Mouse (Mus musculus): ENCODE data around the gene Arl6.

The Arl6 gene

DNA sequence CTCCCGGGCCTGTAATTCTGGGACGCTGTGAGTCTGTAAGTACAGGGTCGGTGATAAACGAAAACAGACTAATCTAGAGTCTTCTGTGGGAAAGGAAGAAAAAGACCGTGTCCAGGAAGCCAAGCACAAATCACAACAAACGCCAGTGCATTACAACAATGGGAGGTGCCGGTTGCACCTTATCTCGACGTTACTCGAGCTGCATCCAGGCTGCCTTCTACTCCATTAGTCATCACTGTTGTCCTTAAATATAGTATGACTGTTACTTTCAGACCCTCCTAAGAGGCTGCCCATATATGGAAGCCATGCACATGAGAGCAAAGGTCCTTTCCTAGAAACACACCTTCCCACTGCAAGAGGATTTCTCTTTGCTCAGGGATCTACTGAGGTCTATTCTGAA is 51.4 kb downstream of the Arl6 start:
- no peak for DNase-seq (ENCODE audit: low read depth, low spot score)

DNA sequence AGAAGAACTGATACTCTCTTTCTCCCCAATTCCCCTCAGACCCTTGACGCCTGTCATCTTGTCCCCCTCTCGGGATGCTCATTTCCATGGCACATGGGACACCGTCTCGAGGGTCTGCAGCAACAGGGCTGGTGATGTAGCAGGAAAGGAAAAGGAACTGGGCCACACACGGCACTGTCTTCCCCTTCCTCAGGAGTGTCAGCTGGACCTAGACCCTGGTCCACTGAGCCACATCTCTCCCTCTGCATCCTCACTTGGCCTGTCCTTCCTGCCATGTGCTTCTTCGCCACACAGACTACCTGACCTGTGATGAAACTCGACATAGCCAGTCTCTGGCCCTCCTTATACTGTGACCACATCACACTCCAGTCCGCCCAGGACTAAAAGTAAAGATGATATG is 52.3 kb downstream of the Arl6 start:
- DNase-seq (ENCODE audit: low read depth, low spot score): no peak

DNA sequence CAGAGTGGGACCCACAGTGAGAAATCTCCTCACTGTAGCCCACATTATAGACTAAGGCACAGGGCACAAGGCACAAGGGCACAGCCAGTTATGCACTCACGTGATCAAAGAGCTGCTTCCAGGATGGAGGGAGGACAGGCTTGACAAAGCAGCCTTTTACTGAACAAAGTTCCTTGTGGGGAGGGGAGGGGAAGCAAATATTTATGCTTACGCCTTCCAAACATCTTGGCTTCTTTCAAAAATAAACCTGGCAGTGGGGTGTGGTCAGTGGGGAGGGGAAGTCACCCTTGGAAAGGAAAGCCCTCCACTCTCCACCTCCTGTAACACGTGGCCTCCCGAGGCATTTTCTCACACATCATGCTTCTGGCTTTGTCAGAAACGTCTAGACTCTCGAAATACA is 52.9 kb downstream of the Arl6 start:
- no peak for DNase-seq (ENCODE audit: low read depth, low spot score)

DNA sequence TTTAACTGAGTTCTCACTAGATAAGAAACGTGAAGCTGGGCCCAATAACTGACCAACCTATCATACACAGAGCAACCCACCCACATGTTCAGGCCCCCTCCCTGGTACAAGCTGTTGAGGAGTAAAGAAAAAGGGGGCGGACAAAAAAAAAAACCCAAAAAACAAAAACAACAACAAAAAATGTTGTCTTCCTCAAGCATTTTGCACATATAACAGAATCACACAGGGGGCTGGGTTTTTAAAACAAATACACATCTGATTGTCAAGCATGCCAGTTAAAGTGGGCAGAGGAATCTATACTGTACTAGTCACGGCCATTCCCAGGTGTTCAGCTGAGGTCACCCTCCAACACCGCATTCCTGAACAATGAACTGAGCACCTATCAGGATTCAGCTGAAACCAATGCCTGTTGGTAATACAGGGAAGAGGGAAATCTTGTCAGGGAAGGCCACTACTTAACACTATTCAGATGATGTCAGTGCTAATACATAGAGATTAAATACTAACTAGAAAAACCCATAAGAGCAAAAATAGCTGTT is 53.4 kb downstream of the Arl6 start:
- DNase-seq (ENCODE audit: low read depth, low spot score): no peak

DNA sequence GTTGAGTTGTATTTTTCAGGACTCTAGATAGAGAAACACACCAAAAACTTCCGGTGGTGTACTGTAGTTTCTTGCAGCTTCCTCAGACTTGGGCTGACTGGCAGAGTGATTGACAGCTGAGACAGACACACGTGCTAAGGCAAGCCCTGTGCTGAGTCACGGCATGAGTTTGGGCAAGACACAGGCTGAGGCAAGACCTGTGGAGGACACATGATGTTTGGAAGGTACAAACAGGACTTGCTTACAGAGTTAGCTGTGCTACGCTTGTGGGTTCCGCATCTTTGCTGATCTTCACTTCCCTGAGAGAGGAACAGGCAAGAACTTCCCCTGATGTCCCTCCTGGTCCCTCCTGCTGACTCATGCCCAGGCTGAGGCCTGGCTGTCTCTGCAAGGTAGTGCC is 55.7 kb downstream of the Arl6 start:
- DNase-seq (ENCODE audit: low read depth, low spot score): no peak

DNA sequence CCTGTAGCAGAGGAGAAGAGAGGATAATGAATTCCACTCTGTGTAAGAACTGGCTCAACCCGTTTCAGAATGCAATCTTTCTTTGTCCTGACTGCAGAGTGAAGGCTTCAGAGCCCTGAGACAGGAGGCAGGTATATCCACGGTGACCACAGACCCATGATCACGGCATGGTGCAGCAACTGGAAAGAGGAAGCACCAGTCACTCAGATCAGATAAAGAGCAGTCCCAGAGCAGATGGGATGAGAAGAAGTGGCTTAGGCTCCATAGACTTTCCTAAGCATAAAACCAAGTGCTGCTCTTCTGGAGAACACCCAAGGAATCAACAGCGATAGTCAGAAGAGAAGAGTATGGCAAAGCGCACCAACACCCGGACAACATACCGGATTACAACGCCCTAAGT is 60.0 kb downstream of the Arl6 start:
- no peak for DNase-seq (ENCODE audit: low read depth, low spot score)

DNA sequence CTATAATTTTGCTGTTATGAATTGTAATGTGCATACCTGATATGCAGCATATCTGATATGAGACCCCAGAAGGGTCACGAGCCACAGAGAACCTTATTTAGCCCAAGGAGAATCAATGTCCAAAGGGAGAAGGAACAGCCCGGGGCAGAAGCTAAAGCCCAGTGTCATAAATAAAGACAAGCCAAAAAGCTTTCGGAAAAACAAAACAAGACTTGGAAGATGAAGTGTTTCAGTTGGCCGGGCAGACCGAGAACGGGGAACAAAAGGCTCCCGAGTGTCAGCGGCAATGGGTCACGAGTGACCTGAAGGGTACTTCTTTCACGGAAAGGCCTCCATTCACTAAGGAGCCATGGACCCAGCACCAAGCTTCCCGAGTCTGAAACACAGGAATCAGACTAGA is 65.2 kb downstream of the Arl6 start:
- DNase-seq (ENCODE audit: low read depth, low spot score): no peak

DNA sequence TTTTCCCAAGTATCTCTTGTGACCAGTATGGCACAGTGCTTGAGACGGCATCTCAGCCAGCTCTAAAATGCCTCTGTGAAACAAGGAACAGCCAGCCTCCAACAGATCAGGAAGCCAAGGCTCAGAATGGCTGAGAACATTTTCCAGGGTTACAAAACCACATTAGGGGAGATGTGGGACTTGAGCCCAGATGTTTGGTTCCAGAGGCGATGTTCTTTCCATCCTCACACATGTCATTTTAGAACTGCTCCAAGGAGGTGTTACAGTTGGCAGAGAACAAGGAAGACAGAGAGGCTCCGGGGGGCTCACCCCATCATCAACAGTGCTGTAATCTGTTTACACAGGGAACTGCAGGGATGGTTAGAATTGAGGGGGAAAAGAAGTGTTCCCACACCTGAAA is 66.5 kb downstream of the Arl6 start:
- peak; percentile 52 for DNase-seq (ENCODE audit: low read depth, low spot score)

DNA sequence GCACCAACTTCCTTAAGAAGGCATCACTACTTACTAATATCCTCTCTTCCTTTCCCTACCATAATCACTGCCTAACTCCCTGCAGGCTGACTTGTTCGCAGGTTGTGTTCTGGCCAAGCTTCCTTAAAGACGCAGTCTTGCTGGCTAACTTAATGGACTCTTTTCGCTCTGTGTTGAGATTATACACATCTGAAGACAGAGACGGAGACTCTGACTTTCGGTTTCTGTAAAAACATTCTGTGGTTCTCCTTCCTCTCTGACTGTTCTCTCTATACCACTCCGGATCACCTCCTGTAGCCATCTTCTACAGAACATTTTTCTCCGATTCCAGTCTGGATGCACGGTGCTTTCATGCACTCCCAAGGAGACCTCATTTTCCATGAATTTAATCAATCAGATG is 68.4 kb downstream of the Arl6 start:
- DNase-seq (ENCODE audit: low read depth, low spot score): no peak

DNA sequence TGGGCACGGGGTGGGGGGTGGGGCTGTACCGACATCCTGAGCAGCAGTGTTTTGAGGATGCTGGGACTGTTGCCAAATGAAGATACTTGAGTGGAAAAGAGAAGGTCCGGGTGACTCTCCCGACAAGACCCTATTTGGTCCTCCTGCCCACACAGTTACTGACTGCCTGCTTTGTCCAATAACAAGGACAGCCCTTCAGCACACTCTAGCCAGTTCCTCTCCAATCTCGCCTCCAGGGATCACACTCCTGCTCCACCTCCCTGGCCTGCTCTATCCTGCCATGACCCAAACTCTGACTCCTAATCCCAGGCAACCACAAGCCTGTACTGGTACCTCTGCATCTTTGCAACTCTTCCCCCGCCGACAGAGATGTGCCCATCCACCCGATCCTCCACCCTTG is 69.4 kb downstream of the Arl6 start:
- DNase-seq (ENCODE audit: low read depth, low spot score): peak; percentile 31

DNA sequence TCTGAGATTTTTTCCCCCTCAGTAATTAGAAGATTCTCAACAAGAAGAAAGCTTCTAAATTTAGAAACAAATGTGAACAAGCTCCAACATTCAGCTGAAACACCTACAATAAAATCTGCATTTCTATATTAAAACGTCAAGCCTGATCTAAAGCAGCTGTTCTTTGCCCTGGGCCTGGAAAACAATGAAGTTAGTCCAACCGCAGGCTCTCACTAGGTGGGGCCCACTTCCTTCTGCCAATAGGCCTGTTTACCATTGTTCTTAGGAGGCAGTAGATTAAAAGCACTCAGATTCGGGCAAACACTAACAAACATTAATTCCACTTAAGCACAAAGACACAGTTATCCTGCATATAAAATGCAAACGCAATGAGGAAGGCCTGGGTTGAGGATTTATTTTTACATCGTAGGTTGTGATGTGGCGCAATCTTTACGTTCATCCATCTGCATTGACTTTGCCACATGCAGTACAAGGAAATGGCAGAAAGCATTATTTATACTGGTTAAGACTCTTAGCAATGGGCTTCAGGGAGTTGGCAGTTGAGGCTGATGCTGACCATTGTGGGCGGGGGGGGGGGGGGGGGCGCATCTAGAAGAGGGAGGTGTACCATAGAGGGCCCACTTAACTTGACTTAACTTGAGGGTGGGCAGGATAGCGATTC is 71.3 kb downstream of the Arl6 start:
- no peak for DNase-seq (ENCODE audit: low read depth, low spot score)

DNA sequence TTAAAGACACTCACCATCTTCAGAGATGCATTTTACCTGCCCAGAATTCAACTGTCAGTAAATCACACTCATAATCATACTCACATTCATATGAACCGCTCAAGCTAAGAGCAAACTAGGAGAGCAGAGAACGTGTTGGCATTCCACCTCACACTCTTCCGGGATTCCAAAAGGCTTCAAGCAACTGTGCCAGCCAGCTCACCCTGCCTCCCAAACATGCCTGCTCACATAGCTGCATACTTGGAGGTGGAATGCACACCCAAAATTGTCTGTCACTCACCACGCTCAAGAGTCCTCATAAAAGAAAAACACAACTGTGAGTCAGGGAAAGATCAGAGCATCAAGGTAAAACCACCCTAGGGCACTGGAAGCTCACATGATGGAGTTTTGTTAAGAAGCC is 72.8 kb downstream of the Arl6 start:
- DNase-seq (ENCODE audit: low read depth, low spot score): no peak

DNA sequence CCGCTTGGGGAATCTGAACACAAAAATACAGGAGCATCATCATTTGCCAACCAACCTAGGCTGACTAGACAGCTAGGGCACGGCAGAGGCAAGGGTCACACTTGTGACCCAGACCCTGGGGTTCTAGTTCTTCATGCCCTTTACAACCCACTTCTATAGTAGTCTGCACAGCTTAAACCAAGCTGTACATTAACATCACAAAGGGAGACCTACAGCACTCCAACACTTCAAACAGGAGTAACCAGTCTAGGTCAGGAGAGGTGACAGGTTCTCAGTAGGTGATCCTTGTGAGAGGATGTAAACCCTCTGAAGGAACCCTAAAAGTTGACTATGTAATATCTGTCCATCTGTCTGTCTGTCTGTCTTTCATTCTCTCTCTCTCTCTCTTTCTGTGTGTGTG is 73.6 kb downstream of the Arl6 start:
- no peak for DNase-seq (ENCODE audit: low read depth, low spot score)

DNA sequence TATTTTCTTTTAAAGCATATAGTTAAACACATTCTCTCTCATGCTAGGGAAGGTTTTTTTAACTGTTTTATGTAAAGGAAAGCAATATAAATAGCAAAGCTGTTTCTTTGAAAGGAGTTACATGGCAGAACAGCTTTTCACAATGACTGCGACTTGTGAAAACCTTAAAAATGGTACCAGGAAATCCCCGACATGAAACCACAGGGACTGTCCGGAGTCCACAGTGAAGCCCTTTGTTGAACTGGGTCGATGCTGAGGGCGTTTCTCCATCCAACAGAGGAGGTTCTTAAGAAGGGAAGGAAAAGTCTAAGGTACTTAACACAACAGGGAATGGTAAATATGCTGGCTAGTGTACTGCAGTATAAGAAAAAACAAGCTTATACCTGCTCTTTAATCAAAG is 75.2 kb downstream of the Arl6 start:
- no peak for DNase-seq (ENCODE audit: low read depth, low spot score)
